17 mouse cellular contexts compared by ENCODE assay signal in the genomic region with DNA sequence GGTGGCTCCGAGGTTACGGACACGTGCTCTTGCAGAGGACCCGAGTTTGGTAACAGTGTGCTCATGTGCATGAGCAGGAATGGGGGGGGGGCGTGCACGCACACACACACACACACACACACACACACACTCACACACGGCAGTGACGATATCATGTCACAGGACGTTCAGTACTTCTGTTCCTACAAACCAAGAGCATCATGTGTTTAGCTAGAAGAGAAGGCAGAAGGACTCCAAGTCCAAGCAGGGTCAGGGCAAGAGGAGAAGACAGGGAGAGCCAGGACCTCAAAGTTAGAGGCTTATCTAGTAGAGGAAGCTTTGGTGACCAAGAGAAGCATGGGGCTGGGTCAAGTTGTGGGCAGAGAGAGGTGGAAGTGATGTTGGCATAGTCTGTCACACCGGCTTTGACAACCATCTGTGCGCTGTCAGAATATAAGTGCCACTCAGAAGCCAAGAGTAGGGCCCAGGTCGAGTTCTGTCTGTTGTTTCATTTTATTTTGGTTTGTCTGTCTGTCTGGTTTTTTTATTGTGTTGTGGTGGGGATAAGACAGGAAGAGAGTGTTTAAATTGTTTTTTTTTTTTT.
DNase-seq lines count a peak whose midpoint lies in the region; ATAC-seq and TF ChIP-seq lines count a peak whose summit lies in the region.
"Had no signal": no experiment of that assay in that cellular context is flagged by ENCODE, and none has a peak within 500 bp of the region (broad histone marks: within the 10 kb centered on the region; RNA-seq: fewer than 3 reads in every experiment).

No protein-coding gene starts in this region.

- dilution Hi-C loops in CH12.LX (cut with MboI; ENCODE audit: extremely low pct_ligation_motif_present, extremely low pct_unique_long_range_greater_than_20kb, low sequenced_read_pairs) = no loop called here

- WGBS in liver, postnatal 0 days (ENCODE audit: insufficient replicate concordance) = 67% methylated on average over 12 of the region's 12 CpGs
- WGBS in liver, embryonic 11.5 days = 72% methylated on average over 12 of the region's 12 CpGs

- H3K4me2 ChIP-seq in liver, postnatal 0 days (ENCODE audit: low read depth, low read length) = no peak overlapping the region
- H3K4me2 ChIP-seq in liver, embryonic 11.5 days = no peak overlapping the region
- no peak overlapping the region for H3K4me2 ChIP-seq in CH12.LX (ENCODE audit: insufficient read depth, low read depth, poor library complexity, severe bottlenecking)
- H3K4me2 ChIP-seq: forebrain, embryonic 13.5 days; midbrain, embryonic 15.5 days had no signal

- no peak for TF ChIP-seq CTCF in liver, postnatal 0 days (IDR thresholded peaks at IDR 0.05; ENCODE audit: low read depth)
- TF ChIP-seq CTCF in CH12.LX (conservative IDR thresholded peaks at IDR 0.05 in 1 of 2, IDR thresholded peaks at IDR 0.05 in 1 of 2; ENCODE audit: low read depth in 2 of 2, low read length in 2 of 2) = no peak

- no peak overlapping the region for H3K9ac ChIP-seq in liver, postnatal 0 days (replicated peaks)
- no peak overlapping the region for H3K9ac ChIP-seq in liver, embryonic 11.5 days (ENCODE audit: low read depth, low read length)
- no peak overlapping the region for H3K9ac ChIP-seq in CH12.LX (ENCODE audit: insufficient read depth, low read depth)
- H3K9ac ChIP-seq: forebrain, embryonic 13.5 days; midbrain, embryonic 15.5 days had no signal

- TF ChIP-seq RAD21 in CH12.LX (IDR thresholded peaks at IDR 0.05; ENCODE audit: low read depth, low read length) = no peak

- ATAC-seq in liver, postnatal 0 days = peak; percentile 47; the same call in 1 of the 2 replicates
- no peak for ATAC-seq in liver, embryonic 11.5 days (replicated peaks; ENCODE audit: low FRiP score)
- ATAC-seq in neutrophil, adult 5-6 weeks (ENCODE audit: extremely low read depth, insufficient number of reproducible peaks, low FRiP score, poor library complexity, severe bottlenecking) = peak; percentile 27
- ATAC-seq: forebrain, embryonic 13.5 days; midbrain, embryonic 15.5 days had no signal

- no peak for TF ChIP-seq POLR2A in CH12.LX (IDR thresholded peaks at IDR 0.05; ENCODE audit: low read depth, low read length)

- peaks cover 66% of the 10 kb centered on the region for H3K79me2 ChIP-seq in CH12.LX (replicated peaks; ENCODE audit: control insufficient read depth, extremely low read depth, insufficient read depth, poor library complexity, severe bottlenecking)

- H3K36me3 ChIP-seq in liver, postnatal 0 days (replicated peaks; ENCODE audit: insufficient read depth, low read length) = no peaks in the 10 kb centered on the region
- H3K36me3 ChIP-seq in liver, embryonic 11.5 days (ENCODE audit: control insufficient read depth, insufficient read depth, low read length) = no peaks in the 10 kb centered on the region
- peaks cover 10 to 43% of the 10 kb centered on the region in 2 experiments for H3K36me3 ChIP-seq in CH12.LX (replicated peaks in 1 of 2; ENCODE audit: control insufficient read depth in 1 of 2, insufficient read depth in 1 of 2, low read length in 1 of 2)
- H3K36me3 ChIP-seq: hindbrain, embryonic 10.5 days; midbrain, embryonic 15.5 days had no signal

- H3K27me3 ChIP-seq in liver, postnatal 0 days (ENCODE audit: insufficient read depth, low read length) = no peaks in the 10 kb centered on the region
- no peaks in the 10 kb centered on the region for H3K27me3 ChIP-seq in liver, embryonic 11.5 days (replicated peaks; ENCODE audit: control insufficient read depth, insufficient read depth, low read length)
- no peaks in the 10 kb centered on the region for H3K27me3 ChIP-seq in CH12.LX (replicated peaks)
- H3K27me3 ChIP-seq: forebrain, embryonic 13.5 days; midbrain, embryonic 15.5 days had no signal

- DNase-seq in liver, postnatal 0 days = no peak
- no peak for DNase-seq in liver, embryonic 11.5 days (ENCODE audit: low spot score)
- no peak for DNase-seq in CH12.LX (ENCODE audit: extremely low read depth)
- peak; percentile 73 for DNase-seq in induced T-regulatory cell, adult 2 months (ENCODE audit: low read depth)
- no peak for DNase-seq in cerebellum, postnatal 36 days
- DNase-seq in layer of hippocampus, adult 9-10 months (ENCODE audit: low spot score) = no peak
- DNase-seq: adrenal gland, postnatal 25 days; cerebellum, adult 8-10 months; kidney, adult 9 months; kidney, postnatal 36 days; liver; lung, adult 2 months; thymus, postnatal 14 days had no signal

- no peak for TF ChIP-seq EP300 in liver, postnatal 0 days (IDR thresholded peaks at IDR 0.05; ENCODE audit: low read depth)
- no peak for TF ChIP-seq EP300 in CH12.LX (IDR thresholded peaks at IDR 0.05; ENCODE audit: low read length)

- peak overlapping the region; percentile 31; the same call in 1 of the 2 replicates for H3K27ac ChIP-seq in liver, postnatal 0 days (ENCODE audit: low read depth)
- no peak overlapping the region for H3K27ac ChIP-seq in liver, embryonic 11.5 days (ENCODE audit: low read depth, low read length)
- H3K27ac ChIP-seq in CH12.LX (ENCODE audit: insufficient read depth, low read depth) = peak overlapping the region; percentile 51; the same call in 1 of the 2 replicates
- H3K27ac ChIP-seq: forebrain, embryonic 13.5 days; hindbrain, embryonic 10.5 days; midbrain, embryonic 15.5 days had no signal

- peaks cover 14% of the 10 kb centered on the region; the same call in 1 of the 2 replicates for H3K4me1 ChIP-seq in liver, postnatal 0 days (ENCODE audit: insufficient read depth)
- peaks cover 22% of the 10 kb centered on the region for H3K4me1 ChIP-seq in liver, embryonic 11.5 days (replicated peaks; ENCODE audit: control insufficient read depth, insufficient read depth, low read length)
- peaks cover 19 to 87% of the 10 kb centered on the region in 2 experiments for H3K4me1 ChIP-seq in CH12.LX (ENCODE audit: control insufficient read depth in 1 of 2, insufficient read depth in 2 of 2)
- H3K4me1 ChIP-seq: forebrain, embryonic 13.5 days; midbrain, embryonic 15.5 days had no signal

- in situ Hi-C loops in CH12.LX (cut with MboI; ENCODE audit: low pct_ligation_motif_present, low pct_unique_long_range_greater_than_20kb, low sequenced_read_pairs) = no loop called here

- no peak overlapping the region for H3K4me3 ChIP-seq in liver, postnatal 0 days (ENCODE audit: low read depth, low read length)
- H3K4me3 ChIP-seq in liver, embryonic 11.5 days (ENCODE audit: low read depth, low read length) = no peak overlapping the region
- H3K4me3 ChIP-seq in CH12.LX (replicated peaks in 1 of 3; ENCODE audit: low read depth in 2 of 3, low read length in 2 of 3, poor library complexity in 1 of 3) = no peak overlapping the region
- H3K4me3 ChIP-seq: forebrain, embryonic 13.5 days; hindbrain, embryonic 10.5 days; midbrain, embryonic 15.5 days had no signal

- H3K9me3 ChIP-seq in liver, postnatal 0 days (ENCODE audit: low read length) = no peaks in the 10 kb centered on the region
- no peaks in the 10 kb centered on the region for H3K9me3 ChIP-seq in liver, embryonic 11.5 days (ENCODE audit: control insufficient read depth, low read length)
- no peaks in the 10 kb centered on the region for H3K9me3 ChIP-seq in CH12.LX (replicated peaks; ENCODE audit: low read length)
- H3K9me3 ChIP-seq: forebrain, embryonic 13.5 days; hindbrain, embryonic 10.5 days; midbrain, embryonic 15.5 days had no signal

TF ChIP-seq in CH12.LX, 34 proteins besides CTCF, POLR2A, EP300 and RAD21:
- TF ChIP-seq ELF1 (IDR thresholded peaks at IDR 0.05; ENCODE audit: low read depth, low read length) (no peak), POLR2AphosphoS2 (IDR thresholded peaks at IDR 0.05; ENCODE audit: low read depth, low read length) (no peak), USF2 (conservative IDR thresholded peaks at IDR 0.05; ENCODE audit: low read depth, low read length) (no peak), USF1 (IDR thresholded peaks at IDR 0.05; ENCODE audit: low read depth, low read length) (no peak), ZKSCAN1 (IDR thresholded peaks at IDR 0.05; ENCODE audit: borderline replicate concordance, low read depth, low read length) (no peak), MAX (IDR thresholded peaks at IDR 0.05; ENCODE audit: low read length) (no peak), BHLHE40 (IDR thresholded peaks at IDR 0.05; ENCODE audit: low read depth, low read length) (no peak), JUND (conservative IDR thresholded peaks at IDR 0.05; ENCODE audit: low read depth, low read length) (no peak), JUN (IDR thresholded peaks at IDR 0.05; ENCODE audit: insufficient read depth, low read depth, low read length) (no peak), MYC (IDR thresholded peaks at IDR 0.05; ENCODE audit: low read depth, low read length) (no peak), UBTF (IDR thresholded peaks at IDR 0.05; ENCODE audit: low read depth, low read length) (no peak), SMC3 (IDR thresholded peaks at IDR 0.05; ENCODE audit: low read depth, low read length) (no peak), CHD2 (IDR thresholded peaks at IDR 0.05; ENCODE audit: low read length) (no peak), MEF2A (IDR thresholded peaks at IDR 0.05; ENCODE audit: borderline replicate concordance, low read depth, low read length) (no peak), ETS1 (conservative IDR thresholded peaks at IDR 0.05; ENCODE audit: low read depth, low read length) (no peak), NRF1 (IDR thresholded peaks at IDR 0.05; ENCODE audit: low read depth, low read length) (no peak)
